Mouse (Mus musculus): ENCODE data around the gene Osbpl10. TPM values are rescaled to one million over a fixed set of nuclear protein-coding genes. Genes with fewer than 3 reads are reported as not detected.

The Osbpl10 gene
- polyA plus RNA-seq, 1 experiment from 2014 or later: 0.07 TPM

- Histone ChIP-seq H3K4me3 (ENCODE audit: low read depth, low read length) (no peak overlapping the region), H3K36me3 (replicated peaks; ENCODE audit: insufficient read depth, low read length) (no peaks in the 10 kb centered on the region), H3K27me3 (ENCODE audit: insufficient read depth, low read length) (no peaks in the 10 kb centered on the region), H3K9ac (replicated peaks) (no peak overlapping the region), H3K4me1 (ENCODE audit: insufficient read depth) (no peaks in the 10 kb centered on the region), H3K9me3 (ENCODE audit: low read length) (no peaks in the 10 kb centered on the region), H3K4me2 (ENCODE audit: low read depth, low read length) (no peak overlapping the region), H3K27ac (ENCODE audit: low read depth) (no peak overlapping the region)
- TF ChIP-seq CTCF (IDR thresholded peaks at IDR 0.05; ENCODE audit: low read depth): no peak
- no peak for TF ChIP-seq EP300 (IDR thresholded peaks at IDR 0.05; ENCODE audit: low read depth)
- 87% methylated on average over 7 of the region's 7 CpGs for WGBS (ENCODE audit: insufficient replicate concordance)
- no peak for DNase-seq
- no peak for ATAC-seq
These were observed 54.4 kb downstream of the Osbpl10 start for GRCm38 (mm10) chr9:115032786-115033185.

GRCm38 (mm10) chr9:115034271-115034670 lies 55.9 kb downstream of the Osbpl10 start:
- TF ChIP-seq EP300 (IDR thresholded peaks at IDR 0.05; ENCODE audit: low read depth) (no peak), CTCF (IDR thresholded peaks at IDR 0.05; ENCODE audit: low read depth) (no peak)
- no peak for DNase-seq
- H3K4me2 ChIP-seq (ENCODE audit: low read depth, low read length): no peak overlapping the region
- no peaks in the 10 kb centered on the region for H3K4me1 ChIP-seq (ENCODE audit: insufficient read depth)
- ATAC-seq: no peak
- H3K4me3 ChIP-seq (ENCODE audit: low read depth, low read length): no peak overlapping the region
- no peak overlapping the region for H3K27ac ChIP-seq (ENCODE audit: low read depth)
- H3K9me3 ChIP-seq (ENCODE audit: low read length): no peaks in the 10 kb centered on the region
- 55% methylated on average over 6 of the region's 6 CpGs for WGBS (ENCODE audit: insufficient replicate concordance)
- H3K36me3 ChIP-seq (replicated peaks; ENCODE audit: insufficient read depth, low read length): no peaks in the 10 kb centered on the region
- no peak overlapping the region for H3K9ac ChIP-seq (replicated peaks)
- H3K27me3 ChIP-seq (ENCODE audit: insufficient read depth, low read length): no peaks in the 10 kb centered on the region

- Histone ChIP-seq H3K27ac (ENCODE audit: low read depth) (no peak overlapping the region), H3K4me2 (ENCODE audit: low read depth, low read length) (no peak overlapping the region), H3K9me3 (ENCODE audit: low read length) (no peaks in the 10 kb centered on the region), H3K27me3 (ENCODE audit: insufficient read depth, low read length) (no peaks in the 10 kb centered on the region), H3K36me3 (replicated peaks; ENCODE audit: insufficient read depth, low read length) (no peaks in the 10 kb centered on the region), H3K4me3 (ENCODE audit: low read depth, low read length) (no peak overlapping the region), H3K4me1 (ENCODE audit: insufficient read depth) (no peaks in the 10 kb centered on the region), H3K9ac (replicated peaks) (no peak overlapping the region)
- TF ChIP-seq CTCF (IDR thresholded peaks at IDR 0.05; ENCODE audit: low read depth) (no peak), EP300 (IDR thresholded peaks at IDR 0.05; ENCODE audit: low read depth) (no peak)
- ATAC-seq: no peak
- no peak for DNase-seq
- 73% methylated on average over 7 of the region's 7 CpGs for WGBS (ENCODE audit: insufficient replicate concordance)
These were observed 56.4 kb downstream of the Osbpl10 start for GRCm38 (mm10) chr9:115034788-115035187.

GRCm38 (mm10) chr9:115038215-115038614 lies 59.8 kb downstream of the Osbpl10 start:
- ATAC-seq (no peak), DNase-seq (no peak)
- Histone ChIP-seq H3K27ac (ENCODE audit: low read depth) (no peak overlapping the region), H3K4me2 (ENCODE audit: low read depth, low read length) (no peak overlapping the region), H3K36me3 (replicated peaks; ENCODE audit: insufficient read depth, low read length) (no peaks in the 10 kb centered on the region), H3K4me3 (ENCODE audit: low read depth, low read length) (no peak overlapping the region), H3K27me3 (ENCODE audit: insufficient read depth, low read length) (no peaks in the 10 kb centered on the region), H3K9me3 (ENCODE audit: low read length) (no peaks in the 10 kb centered on the region), H3K9ac (replicated peaks) (no peak overlapping the region), H3K4me1 (ENCODE audit: insufficient read depth) (no peaks in the 10 kb centered on the region)
- TF ChIP-seq EP300 (IDR thresholded peaks at IDR 0.05; ENCODE audit: low read depth) (no peak), CTCF (IDR thresholded peaks at IDR 0.05; ENCODE audit: low read depth) (no peak)
- 53% methylated on average over 14 of the region's 14 CpGs for WGBS (ENCODE audit: insufficient replicate concordance)

- H3K4me3 ChIP-seq (ENCODE audit: low read depth, low read length): no peak overlapping the region
- H3K27ac ChIP-seq (ENCODE audit: low read depth): no peak overlapping the region
- 91% methylated on average over 9 of the region's 9 CpGs for WGBS (ENCODE audit: insufficient replicate concordance)
- H3K36me3 ChIP-seq (replicated peaks; ENCODE audit: insufficient read depth, low read length): no peaks in the 10 kb centered on the region
- H3K27me3 ChIP-seq (ENCODE audit: insufficient read depth, low read length): no peaks in the 10 kb centered on the region
- no peak for ATAC-seq
- H3K9me3 ChIP-seq (ENCODE audit: low read length): no peaks in the 10 kb centered on the region
- no peak overlapping the region for H3K9ac ChIP-seq (replicated peaks)
- no peak overlapping the region for H3K4me2 ChIP-seq (ENCODE audit: low read depth, low read length)
- H3K4me1 ChIP-seq (ENCODE audit: insufficient read depth): no peaks in the 10 kb centered on the region
- DNase-seq: no peak
- TF ChIP-seq EP300 (IDR thresholded peaks at IDR 0.05; ENCODE audit: low read depth) (no peak), CTCF (IDR thresholded peaks at IDR 0.05; ENCODE audit: low read depth) (no peak)
These were observed 60.3 kb downstream of the Osbpl10 start for GRCm38 (mm10) chr9:115038686-115039085.

GRCm38 (mm10) chr9:115039245-115039644 lies 60.9 kb downstream of the Osbpl10 start:
- DNase-seq (no peak), ATAC-seq (no peak)
- H3K4me3 ChIP-seq (ENCODE audit: low read depth, low read length): no peak overlapping the region
- H3K9ac ChIP-seq (replicated peaks): no peak overlapping the region
- H3K36me3 ChIP-seq (replicated peaks; ENCODE audit: insufficient read depth, low read length): no peaks in the 10 kb centered on the region
- 80% methylated on average over 7 of the region's 7 CpGs for WGBS (ENCODE audit: insufficient replicate concordance)
- no peaks in the 10 kb centered on the region for H3K27me3 ChIP-seq (ENCODE audit: insufficient read depth, low read length)
- no peak overlapping the region for H3K27ac ChIP-seq (ENCODE audit: low read depth)
- no peaks in the 10 kb centered on the region for H3K9me3 ChIP-seq (ENCODE audit: low read length)
- no peak overlapping the region for H3K4me2 ChIP-seq (ENCODE audit: low read depth, low read length)
- no peaks in the 10 kb centered on the region for H3K4me1 ChIP-seq (ENCODE audit: insufficient read depth)
- TF ChIP-seq CTCF (IDR thresholded peaks at IDR 0.05; ENCODE audit: low read depth): no peak
- no peak for TF ChIP-seq EP300 (IDR thresholded peaks at IDR 0.05; ENCODE audit: low read depth)

GRCm38 (mm10) chr9:115042571-115042970 lies 64.2 kb downstream of the Osbpl10 start:
- no peaks in the 10 kb centered on the region for H3K36me3 ChIP-seq (replicated peaks; ENCODE audit: insufficient read depth, low read length)
- 72% methylated on average over 6 of the region's 6 CpGs for WGBS (ENCODE audit: insufficient replicate concordance)
- ATAC-seq (peak; percentile 71; the same call in 1 of the 2 replicates), DNase-seq (no peak)
- H3K27ac ChIP-seq (ENCODE audit: low read depth): no peak overlapping the region
- no peak overlapping the region for H3K4me2 ChIP-seq (ENCODE audit: low read depth, low read length)
- no peak overlapping the region for H3K9ac ChIP-seq (replicated peaks)
- no peaks in the 10 kb centered on the region for H3K9me3 ChIP-seq (ENCODE audit: low read length)
- TF ChIP-seq CTCF (IDR thresholded peaks at IDR 0.05; ENCODE audit: low read depth) (no peak), EP300 (IDR thresholded peaks at IDR 0.05; ENCODE audit: low read depth) (no peak)
- no peak overlapping the region for H3K4me3 ChIP-seq (ENCODE audit: low read depth, low read length)
- no peaks in the 10 kb centered on the region for H3K27me3 ChIP-seq (ENCODE audit: insufficient read depth, low read length)
- H3K4me1 ChIP-seq (ENCODE audit: insufficient read depth): peaks cover 3% of the 10 kb centered on the region; the same call in 1 of the 2 replicates

Measured in liver, postnatal 0 days (tissue).